Mouse (Mus musculus): ENCODE data around the gene Prim2.

The Prim2 gene

GRCm38 (mm10) chr1:33669708-33670141, at the start of gene Prim2:
Gene Prim2 (minus strand): TSS chr1:33669795.
- DNase-seq: peak; percentile 88

GRCm38 (mm10) chr1:33717636-33718035, 48.0 kb upstream of the Prim2 start:
- no peak for DNase-seq

GRCm38 (mm10) chr1:33714796-33715195, 45.2 kb upstream of the Prim2 start:
- no peak for DNase-seq

- DNase-seq: no peak
These were observed 42.4 kb upstream of the Prim2 start for GRCm38 (mm10) chr1:33712026-33712425.

- DNase-seq: no peak
These were observed 40.0 kb upstream of the Prim2 start for GRCm38 (mm10) chr1:33709615-33710014.

GRCm38 (mm10) chr1:33701244-33701643, 31.6 kb upstream of the Prim2 start:
- no peak for DNase-seq

GRCm38 (mm10) chr1:33696016-33696415, 26.4 kb upstream of the Prim2 start:
- DNase-seq: no peak

- DNase-seq: no peak
These were observed 24.3 kb upstream of the Prim2 start for GRCm38 (mm10) chr1:33693893-33694292.

GRCm38 (mm10) chr1:33690087-33690448, 20.5 kb upstream of the Prim2 start:
- DNase-seq: no peak

GRCm38 (mm10) chr1:33689446-33690086, 20.0 kb upstream of the Prim2 start:
- no peak for DNase-seq

GRCm38 (mm10) chr1:33688810-33689209, 19.2 kb upstream of the Prim2 start:
- no peak for DNase-seq

- DNase-seq: no peak
These were observed 14.9 kb upstream of the Prim2 start for GRCm38 (mm10) chr1:33684459-33684858.

- DNase-seq: no peak
These were observed 11.3 kb upstream of the Prim2 start for GRCm38 (mm10) chr1:33680890-33681289.

- no peak for DNase-seq
These were observed 10.8 kb upstream of the Prim2 start for GRCm38 (mm10) chr1:33680435-33680834.

GRCm38 (mm10) chr1:33673158-33673960, 3.8 kb upstream of the Prim2 start:
- DNase-seq: no peak

GRCm38 (mm10) chr1:33672514-33672913, 2.9 kb upstream of the Prim2 start:
- DNase-seq: peak; percentile 46

GRCm38 (mm10) chr1:33672083-33672482, 2.5 kb upstream of the Prim2 start:
- no peak for DNase-seq

- no peak for DNase-seq
These were observed 1.8 kb upstream of the Prim2 start for GRCm38 (mm10) chr1:33671441-33671840.

- DNase-seq: peak; percentile 72
These were observed 595 bp upstream of the Prim2 start for GRCm38 (mm10) chr1:33670164-33670616.

GRCm38 (mm10) chr1:33663605-33664117, 5.9 kb downstream of the Prim2 start:
- DNase-seq: no peak

GRCm38 (mm10) chr1:33663163-33663562, 6.4 kb downstream of the Prim2 start:
- DNase-seq: peak; percentile 53

- no peak for DNase-seq
These were observed 11.3 kb downstream of the Prim2 start for GRCm38 (mm10) chr1:33658302-33658701.

GRCm38 (mm10) chr1:33657574-33658149, 11.9 kb downstream of the Prim2 start:
- no peak for DNase-seq

- no peak for DNase-seq
These were observed 18.7 kb downstream of the Prim2 start for GRCm38 (mm10) chr1:33650875-33651274.

Measured in cerebellum, adult 9-10 months (tissue).